Mouse (Mus musculus) intestine, postnatal 0 days (tissue): Measurements from ENCODE around the gene Pole4. TPM values are rescaled to one million over a fixed set of nuclear protein-coding genes. Genes with fewer than 3 reads are reported as not detected.
A peak's percentile ranks its signal among the peaks of the same experiment; 100 is the strongest.

Experiments
- ATAC-seq: fragments of 200-750 bp; cut with Nextera tagmentation; 2 replicates; pipeline ENCODE4 v1.8.0; 2017; ENCODE audit warnings: mild to moderate bottlenecking, moderate TSS enrichment, moderate library complexity
- H3K27ac ChIP-seq: fragments of 300-500 bp; sonication (generic); 2 replicates; pipeline ENCODE4 v1.5.1; 2014; ENCODE audit warnings: mild to moderate bottlenecking, low read depth, low read length, moderate library complexity
- H3K27me3 ChIP-seq: fragments of 300-500 bp; sonication (generic); replicated peaks from 2 replicates; pipeline ENCODE4 v1.6.1; 2014; ENCODE audit warnings: low read length, mixed read lengths; ENCODE audit not compliant: control insufficient read depth, insufficient read depth
- H3K36me3 ChIP-seq: fragments of 300-500 bp; sonication (generic); 2 replicates; pipeline ENCODE4 v1.6.1; 2014; ENCODE audit warnings: mild to moderate bottlenecking, moderate library complexity; ENCODE audit not compliant: control insufficient read depth, insufficient read depth
- H3K4me1 ChIP-seq: fragments of 300-500 bp; sonication (generic); replicated peaks from 2 replicates; pipeline ENCODE4 v1.6.1; 2014; ENCODE audit warnings: antibody characterized with exemption, low read length, mixed read lengths; ENCODE audit not compliant: control insufficient read depth, insufficient read depth
- H3K4me2 ChIP-seq: fragments of 300-500 bp; sonication (generic); replicated peaks from 2 replicates; pipeline ENCODE4 v1.6.1; 2014; ENCODE audit warnings: low read depth, mild to moderate bottlenecking, moderate library complexity
- H3K4me3 ChIP-seq: fragments of 300-500 bp; sonication (generic); 2 replicates; pipeline ENCODE4 v1.5.1; 2014; ENCODE audit warnings: low read depth, low read length
- H3K9ac ChIP-seq: fragments of 300-500 bp; sonication (generic); 2 replicates; pipeline ENCODE4 v1.6.1; 2014; ENCODE audit warnings: mild to moderate bottlenecking, low read depth, low read length
- H3K9me3 ChIP-seq: fragments of 300-500 bp; sonication (generic); 2 replicates; pipeline ENCODE4 v1.6.1; 2016; ENCODE audit warnings: mixed run types; ENCODE audit not compliant: control insufficient read depth
- CTCF ChIP-seq: sonication (generic); IDR thresholded peaks from 2 replicates; pipeline ENCODE4 v1.5.1; 2016; ENCODE audit warnings: low read depth, mild to moderate bottlenecking, control low read depth, antibody characterized with exemption, moderate library complexity
- WGBS: fragments of 180-500 bp; shearing (Covaris S2); extraction: QIAGEN DNeasy Blood & Tissue Kit; methylation state at CpG from one replicate; pipeline ENCODE4 v1.1.7; 2014; 5-methylcytosine and 5-hydroxymethylcytosine counted together
- polyA plus RNA-seq: library from polyadenylated mRNA; unstranded; fragments of >200 nt; fragmentation: Nextera tagmentation; extraction: Ambion mirVana; gene quantifications from 2 replicates; pipeline ENCODE4 v1.2.1, GENCODE M21; 2015

The Pole4 gene
- 73.1 and 74.4 TPM in 2 replicates for polyA plus RNA-seq

GRCm38 (mm10) chr6:82705221-82705620 is at the start of gene Pole4:
Pole4 (minus strand) TSS chr6:82705365.
- Histone ChIP-seq H3K27ac (no peak within 1 kb of the TSS), H3K36me3 (no peaks in the 10 kb centered on the region), H3K9ac (no peak within 1 kb of the TSS), H3K4me1 (no peaks in the 10 kb centered on the region), H3K4me2 (no peak within 1 kb of the TSS), H3K4me3 (no peak within 1 kb of the TSS), H3K9me3 (no peaks in the 10 kb centered on the region), H3K27me3 (no peaks in the 10 kb centered on the region)
- TF ChIP-seq CTCF, result no peak
- ATAC-seq, result no peak
- 69% methylated on average over 5 of the region's 5 CpGs for WGBS

GRCm38 (mm10) chr6:82754769-82755168 is 49.6 kb upstream of the Pole4 start:
- Histone ChIP-seq H3K27ac (no peak overlapping the region), H3K9me3 (no peaks in the 10 kb centered on the region), H3K27me3 (0 out of 2 replicates have a peak, but pooled peaks cover 5% of the 10 kb centered on the region), H3K4me3 (no peak overlapping the region), H3K4me2 (no peak overlapping the region), H3K4me1 (no peaks in the 10 kb centered on the region; the same call in 1 of the 2 replicates), H3K36me3 (peaks cover 4% of the 10 kb centered on the region; the same call in 1 of the 2 replicates), H3K9ac (no peak overlapping the region)
- no peak for ATAC-seq
- WGBS, result 88% methylated on average over 6 of the region's 6 CpGs
- no peak for TF ChIP-seq CTCF

- 0 out of 2 replicates have a peak, but pooled peaks have one; percentile 20 for ATAC-seq
- H3K9ac ChIP-seq, result no peak overlapping the region
- 60% methylated on average over 14 of the region's 14 CpGs for WGBS
- H3K9me3 ChIP-seq, result no peaks in the 10 kb centered on the region
- no peak overlapping the region for H3K4me2 ChIP-seq
- H3K4me1 ChIP-seq, result no peaks in the 10 kb centered on the region; the same call in 1 of the 2 replicates
- 0 out of 2 replicates have a peak, but pooled peaks cover 5% of the 10 kb centered on the region for H3K27me3 ChIP-seq
- no peaks in the 10 kb centered on the region; the same call in 1 of the 2 replicates for H3K36me3 ChIP-seq
- peak; percentile 73 for TF ChIP-seq CTCF
- no peak overlapping the region for H3K4me3 ChIP-seq
- H3K27ac ChIP-seq, result no peak overlapping the region
Measured at GRCm38 (mm10) chr6:82753638-82754361, 48.6 kb upstream of the Pole4 start.

- Histone ChIP-seq H3K9me3 (no peaks in the 10 kb centered on the region), H3K4me1 (no peaks in the 10 kb centered on the region; the same call in 1 of the 2 replicates), H3K27ac (no peak overlapping the region), H3K27me3 (0 out of 2 replicates have a peak, but pooled peaks cover 5% of the 10 kb centered on the region), H3K4me3 (no peak overlapping the region), H3K36me3 (no peaks in the 10 kb centered on the region), H3K9ac (no peak overlapping the region), H3K4me2 (no peak overlapping the region)
- TF ChIP-seq CTCF, result no peak
- 48% methylated on average over 11 of the region's 11 CpGs for WGBS
- ATAC-seq, result no peak
Measured at GRCm38 (mm10) chr6:82753061-82753460, 47.9 kb upstream of the Pole4 start.

GRCm38 (mm10) chr6:82751791-82752190 is 46.6 kb upstream of the Pole4 start:
- WGBS, result 96% methylated on average over 7 of the region's 7 CpGs
- TF ChIP-seq CTCF, result no peak
- Histone ChIP-seq H3K9ac (no peak overlapping the region), H3K4me1 (no peaks in the 10 kb centered on the region; the same call in 1 of the 2 replicates), H3K27ac (no peak overlapping the region), H3K36me3 (no peaks in the 10 kb centered on the region), H3K9me3 (no peaks in the 10 kb centered on the region), H3K4me3 (no peak overlapping the region), H3K4me2 (no peak overlapping the region), H3K27me3 (0 out of 2 replicates have a peak, but pooled peaks cover 5% of the 10 kb centered on the region)
- no peak for ATAC-seq

GRCm38 (mm10) chr6:82751031-82751430 is 45.9 kb upstream of the Pole4 start:
- H3K36me3 ChIP-seq, result no peaks in the 10 kb centered on the region
- 0 out of 2 replicates have a peak, but pooled peaks cover 5% of the 10 kb centered on the region for H3K27me3 ChIP-seq
- H3K9me3 ChIP-seq, result no peaks in the 10 kb centered on the region
- H3K4me2 ChIP-seq, result no peak overlapping the region
- no peak for ATAC-seq
- no peak overlapping the region for H3K9ac ChIP-seq
- no peak overlapping the region for H3K27ac ChIP-seq
- WGBS, result 85% methylated on average over 11 of the region's 11 CpGs
- no peaks in the 10 kb centered on the region for H3K4me1 ChIP-seq
- TF ChIP-seq CTCF, result no peak
- no peak overlapping the region for H3K4me3 ChIP-seq
